Mouse (Mus musculus): ENCODE data around the gene Thap4.
"Not testable (repeated sequence)": the region's sequence is repeated elsewhere in the genome, so short reads cannot be mapped to it uniquely, and the experiment has no call there.

The Thap4 gene

GRCm38 (mm10) chr1:93691786-93692357 is 62.8 kb downstream of the Thap4 start:
- in situ Hi-C loops (cut with MboI, MseI) = no loop called here

- in situ Hi-C loops (cut with MboI, MseI) = no loop called here
Observed at GRCm38 (mm10) chr1:93691106-93691505, 63.6 kb downstream of the Thap4 start.

GRCm38 (mm10) chr1:93689901-93690496 is 64.7 kb downstream of the Thap4 start:
- in situ Hi-C loops (cut with MboI, MseI) = no loop called here

GRCm38 (mm10) chr1:93688154-93688553 is 66.5 kb downstream of the Thap4 start:
- in situ Hi-C loops (cut with MboI, MseI) = no loop called here

- in situ Hi-C loops (cut with MboI, MseI) = no loop called here
Observed at GRCm38 (mm10) chr1:93686961-93687320, 67.7 kb downstream of the Thap4 start.

- in situ Hi-C loops (cut with MboI, MseI) = no loop called here
Observed at GRCm38 (mm10) chr1:93686245-93686960, 68.3 kb downstream of the Thap4 start.

GRCm38 (mm10) chr1:93685401-93686244 is 69.0 kb downstream of the Thap4 start, which contains the start of gene Bok:
Bok (plus strand) TSS chr1:93685660.
- in situ Hi-C loops (cut with MboI, MseI) = no loop called here

GRCm38 (mm10) chr1:93679889-93680568 is 74.6 kb downstream of the Thap4 start:
- in situ Hi-C loops (cut with MboI, MseI) = no loop called here

- in situ Hi-C loops (cut with MboI, MseI) = no loop called here
Observed at GRCm38 (mm10) chr1:93678386-93678785, 76.3 kb downstream of the Thap4 start.

- in situ Hi-C loops (cut with MboI, MseI) = no loop called here
Observed at GRCm38 (mm10) chr1:93672682-93673081, 82.0 kb downstream of the Thap4 start.

- in situ Hi-C loops (cut with MboI, MseI) = loop anchor here (5.0 kb wide), 1 partner anchor 57 kb away; no protein-coding TSS in a partner anchor
Observed at GRCm38 (mm10) chr1:93669941-93670340, 84.7 kb downstream of the Thap4 start.

GRCm38 (mm10) chr1:93668791-93669548 is 85.7 kb downstream of the Thap4 start:
- in situ Hi-C loops (cut with MboI, MseI) = loop anchor here (5.0 kb wide), 1 partner anchor 58 kb away; no protein-coding TSS in a partner anchor

- in situ Hi-C loops (cut with MboI, MseI) = loop anchor here (5.0 kb wide), 1 partner anchor 59 kb away; no protein-coding TSS in a partner anchor
Observed at GRCm38 (mm10) chr1:93667760-93668400, 86.8 kb downstream of the Thap4 start.

- in situ Hi-C loops (cut with MboI, MseI) = not testable (repeated sequence)
Observed at GRCm38 (mm10) chr1:93658559-93658958, 96.1 kb downstream of the Thap4 start, which contains the start of gene Stk25. Stk25 (minus strand) TSS chr1:93658659.

- in situ Hi-C loops (cut with MboI, MseI) = no loop called here
Observed at GRCm38 (mm10) chr1:93657025-93657360, 97.7 kb downstream of the Thap4 start.

GRCm38 (mm10) chr1:93656325-93657024 is 98.2 kb downstream of the Thap4 start:
- in situ Hi-C loops (cut with MboI, MseI) = no loop called here

- in situ Hi-C loops (cut with MboI, MseI) = no loop called here
Observed at GRCm38 (mm10) chr1:93654798-93655197, 99.9 kb downstream of the Thap4 start.

GRCm38 (mm10) chr1:93654275-93654674 is 100.4 kb downstream of the Thap4 start:
- in situ Hi-C loops (cut with MboI, MseI) = no loop called here
